Mouse (Mus musculus) urinary bladder, postnatal 0 days (tissue): ENCODE data around the gene Spon2. TPM values are rescaled to one million over a fixed set of nuclear protein-coding genes. Genes with fewer than 3 reads are reported as not detected.

Experiments used
- polyA plus RNA-seq: library from polyadenylated mRNA; unstranded; fragments of >200 nt; fragmentation: Nextera tagmentation; extraction: Ambion mirVana; gene quantifications from 2 replicates; pipeline ENCODE4 v1.2.1, GENCODE M21; 2015

Gene Spon2
- 102 and 113 TPM in 2 replicates for polyA plus RNA-seq

GRCm38 (mm10) chr5:33218081-33218480 is at the start of gene Spon2:
Gene Spon2, minus strand, starts transcription at chr5:33218455.

Other genes starting within 250 kb of the Spon2 start
- gene Ywhah, start 199.6 kb downstream of the Spon2 start, polyA plus RNA-seq, result 249 and 319 TPM in 2 replicates
- 0.19 and 0.21 TPM in 2 replicates for gene Slc5a1, start 114.2 kb downstream of the Spon2 start, polyA plus RNA-seq
- 173 and 181 TPM in 2 replicates for gene Ctbp1, start 56.5 kb upstream of the Spon2 start, polyA plus RNA-seq
- 101 and 107 TPM in 2 replicates for gene Maea, start 117.1 kb upstream of the Spon2 start, polyA plus RNA-seq
- 5.0 and 5.2 TPM in 2 replicates for gene Uvssa, start 160.1 kb upstream of the Spon2 start, polyA plus RNA-seq
- not detected in 2 replicates for gene Nkx1-1, start 215.5 kb upstream of the Spon2 start, polyA plus RNA-seq